Mouse (Mus musculus): ENCODE measurements at regions not wholly inside any gene's neighbourhood (a gene's known extent, or its start where the extent isn't known, plus 50 kb on each side); places are given as distances from the start of the nearest gene placed in this dataset.
A peak's percentile ranks its signal among the peaks of the same experiment; 100 is the strongest.

DNA sequence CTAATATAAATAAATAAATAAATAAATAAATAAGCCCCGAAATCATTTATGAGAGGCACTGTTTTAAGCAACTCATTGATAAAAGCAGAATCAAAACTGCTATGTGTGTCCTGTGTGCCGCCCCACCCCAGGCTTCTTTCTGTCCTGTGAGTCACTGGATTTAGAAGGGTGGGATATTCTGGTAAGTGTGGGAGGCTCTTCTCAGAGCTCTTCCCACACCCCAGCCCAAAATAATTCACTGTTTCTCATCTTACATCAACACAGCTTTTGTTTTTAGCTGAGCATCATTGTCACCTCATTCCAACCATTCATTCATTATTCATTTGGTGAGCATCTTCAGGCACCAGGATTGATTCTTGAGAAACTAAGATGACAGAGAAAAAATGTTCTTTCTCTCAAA lies 118.4 kb downstream of the Barx2 start:
- no peaks in the 10 kb centered on the region for H3K36me3 ChIP-seq
- no peak for ATAC-seq (ENCODE audit: low FRiP score)
- H3K9ac ChIP-seq (replicated peaks), result no peak overlapping the region
- WGBS, result 91% methylated on average over 2 of the region's 2 CpGs
- H3K9me3 ChIP-seq (replicated peaks), result no peaks in the 10 kb centered on the region
- no peaks in the 10 kb centered on the region for H3K27me3 ChIP-seq (replicated peaks)
- no peak overlapping the region for H3K27ac ChIP-seq (replicated peaks)
- no peak overlapping the region for H3K4me2 ChIP-seq
- no peaks in the 10 kb centered on the region for H3K4me1 ChIP-seq
- H3K4me3 ChIP-seq (replicated peaks), result no peak overlapping the region

DNA sequence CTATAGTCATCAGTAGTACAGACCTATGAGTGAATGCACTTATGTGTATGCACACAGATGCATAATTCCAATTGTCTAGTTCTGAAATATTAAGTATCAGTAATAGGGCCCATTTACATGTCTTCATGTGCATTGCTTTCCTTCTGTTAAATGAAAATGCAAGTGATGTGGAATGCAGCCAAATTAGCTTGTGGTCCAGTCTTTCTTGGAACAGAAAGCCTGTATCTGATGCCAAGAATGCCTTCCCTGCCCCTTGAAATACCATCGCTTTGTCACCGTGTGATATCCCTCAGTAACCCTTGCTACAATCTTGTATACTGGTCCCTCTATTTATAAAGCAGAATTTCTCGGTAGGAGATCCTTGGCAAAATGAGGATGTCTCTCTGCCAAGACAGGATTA lies 137.3 kb downstream of the Barx2 start:
- Histone ChIP-seq H3K27me3 (replicated peaks) (no peaks in the 10 kb centered on the region), H3K4me3 (replicated peaks) (no peak overlapping the region), H3K27ac (replicated peaks) (no peak overlapping the region), H3K9me3 (replicated peaks) (no peaks in the 10 kb centered on the region), H3K9ac (replicated peaks) (no peak overlapping the region), H3K4me1 (no peaks in the 10 kb centered on the region), H3K36me3 (no peaks in the 10 kb centered on the region), H3K4me2 (no peak overlapping the region)
- ATAC-seq (ENCODE audit: low FRiP score), result no peak
- WGBS, result 84% methylated on average over 3 of the region's 3 CpGs

DNA sequence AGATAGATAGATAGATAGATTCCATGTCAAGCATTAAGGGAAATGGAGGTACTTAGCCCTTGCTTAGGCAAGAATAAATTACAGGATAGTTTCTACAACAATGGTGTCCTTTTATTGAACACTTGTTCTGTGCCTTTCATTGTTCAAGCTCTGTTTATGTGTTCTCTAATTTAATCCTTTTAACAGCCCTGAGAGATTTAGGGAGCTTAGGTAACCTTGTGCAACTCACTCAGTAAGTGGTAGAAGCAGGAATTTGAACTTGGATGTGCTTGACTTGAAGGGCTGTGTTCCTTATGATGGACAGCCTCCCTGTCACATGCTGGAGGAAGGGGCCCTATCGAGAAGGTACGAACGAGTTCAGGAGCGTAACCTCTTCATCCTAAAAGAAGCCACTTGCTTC lies 147.9 kb downstream of the Barx2 start:
- no peak for ATAC-seq (ENCODE audit: low FRiP score)
- 88% methylated on average over 4 of the region's 4 CpGs for WGBS
- H3K9me3 ChIP-seq (replicated peaks), result no peaks in the 10 kb centered on the region
- no peak overlapping the region for H3K4me2 ChIP-seq
- no peak overlapping the region for H3K27ac ChIP-seq (replicated peaks)
- H3K36me3 ChIP-seq, result no peaks in the 10 kb centered on the region
- no peak overlapping the region for H3K9ac ChIP-seq (replicated peaks)
- H3K4me3 ChIP-seq (replicated peaks), result no peak overlapping the region
- no peaks in the 10 kb centered on the region for H3K27me3 ChIP-seq (replicated peaks)
- H3K4me1 ChIP-seq, result no peaks in the 10 kb centered on the region

DNA sequence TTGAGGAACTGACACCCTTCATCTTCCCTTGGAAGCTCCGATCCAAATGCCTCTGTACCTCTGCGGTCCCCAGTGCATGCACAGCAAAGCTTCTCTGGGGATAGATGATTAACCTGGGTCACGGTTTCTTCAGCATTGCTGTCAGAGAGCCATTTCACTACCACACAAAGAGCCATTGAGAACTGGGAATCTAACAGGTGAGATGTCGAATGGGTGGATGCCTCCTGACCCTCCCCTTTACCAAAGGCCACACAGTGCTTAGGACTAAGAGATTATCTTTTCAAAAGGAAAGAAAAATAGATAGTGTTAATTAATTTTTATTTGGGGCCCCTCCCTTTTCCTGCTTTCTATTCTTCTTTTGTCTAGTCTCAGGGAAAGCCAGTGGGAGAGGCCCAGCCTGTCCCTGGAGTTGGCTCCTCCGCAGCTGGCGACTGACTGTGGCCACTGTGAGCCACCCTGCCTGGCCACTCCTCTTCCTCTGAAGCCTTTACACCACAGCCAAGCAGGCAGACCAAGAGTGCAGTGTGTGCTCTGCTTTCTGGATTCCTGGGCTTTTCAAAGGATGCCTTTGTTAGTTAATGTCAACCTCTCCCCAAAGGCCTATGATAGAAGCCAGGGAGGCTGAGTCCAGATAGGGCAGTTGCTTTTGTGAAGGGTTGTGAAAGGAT lies 155.2 kb downstream of the Barx2 start:
- no peaks in the 10 kb centered on the region for H3K9me3 ChIP-seq (replicated peaks)
- H3K9ac ChIP-seq (replicated peaks), result no peak overlapping the region
- no peak for ATAC-seq (ENCODE audit: low FRiP score)
- no peaks in the 10 kb centered on the region for H3K4me1 ChIP-seq
- H3K4me3 ChIP-seq (replicated peaks), result no peak overlapping the region
- H3K27me3 ChIP-seq (replicated peaks), result no peaks in the 10 kb centered on the region
- 62% methylated on average over 6 of the region's 6 CpGs for WGBS
- H3K27ac ChIP-seq (replicated peaks), result no peak overlapping the region
- no peak overlapping the region for H3K4me2 ChIP-seq
- no peaks in the 10 kb centered on the region for H3K36me3 ChIP-seq

DNA sequence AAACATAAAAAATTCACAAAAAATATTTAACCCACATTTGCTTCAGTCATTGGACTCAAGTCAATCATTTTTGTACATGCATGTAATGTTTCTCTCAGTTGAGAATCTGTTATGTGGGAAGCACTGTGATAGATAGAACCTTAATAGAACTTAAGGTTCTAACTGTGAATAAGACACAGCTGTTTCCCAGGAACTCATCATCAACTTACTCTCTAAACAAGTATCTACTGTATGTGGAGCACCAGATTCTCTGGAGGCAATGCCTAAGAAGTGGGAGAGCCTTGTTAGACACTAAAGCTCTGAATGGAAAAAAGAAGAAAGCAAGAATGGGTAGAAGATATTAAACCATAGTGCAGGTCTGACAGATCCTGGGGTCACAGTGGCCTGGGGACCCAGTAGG lies 182.8 kb downstream of the Barx2 start:
- H3K9ac ChIP-seq (replicated peaks), result no peak overlapping the region
- H3K4me3 ChIP-seq (replicated peaks), result no peak overlapping the region
- H3K36me3 ChIP-seq, result no peaks in the 10 kb centered on the region
- H3K4me1 ChIP-seq, result no peaks in the 10 kb centered on the region
- ATAC-seq (ENCODE audit: low FRiP score), result no peak
- no peak overlapping the region for H3K27ac ChIP-seq (replicated peaks)
- H3K4me2 ChIP-seq, result no peak overlapping the region
- no peaks in the 10 kb centered on the region for H3K27me3 ChIP-seq (replicated peaks)
- no peaks in the 10 kb centered on the region for H3K9me3 ChIP-seq (replicated peaks)

DNA sequence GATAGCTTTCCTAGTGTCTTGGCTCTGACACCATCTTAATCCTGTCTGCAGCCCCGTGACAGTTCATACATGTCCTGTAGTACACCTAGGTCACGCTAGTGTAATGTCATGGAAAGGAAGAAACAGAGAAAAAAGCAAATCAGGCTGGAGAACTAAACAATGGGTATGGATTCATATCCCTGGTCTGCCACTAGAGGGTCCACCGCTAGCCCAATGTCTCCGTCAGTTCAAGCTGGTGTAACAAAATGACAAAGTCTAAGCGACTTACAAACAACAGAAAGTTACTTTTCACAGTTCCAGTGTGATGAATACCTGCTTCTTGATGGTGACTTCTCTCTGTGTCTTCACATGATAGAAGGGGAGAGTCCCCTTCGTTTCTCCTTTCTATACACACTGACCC lies 194.0 kb downstream of the Barx2 start:
- no peaks in the 10 kb centered on the region for H3K4me1 ChIP-seq
- no peak overlapping the region for H3K4me3 ChIP-seq (replicated peaks)
- H3K27me3 ChIP-seq (replicated peaks), result no peaks in the 10 kb centered on the region
- 71% methylated on average over 6 of the region's 6 CpGs for WGBS
- no peaks in the 10 kb centered on the region for H3K36me3 ChIP-seq
- no peaks in the 10 kb centered on the region for H3K9me3 ChIP-seq (replicated peaks)
- no peak overlapping the region for H3K27ac ChIP-seq (replicated peaks)
- H3K4me2 ChIP-seq, result no peak overlapping the region
- ATAC-seq (ENCODE audit: low FRiP score), result no peak
- no peak overlapping the region for H3K9ac ChIP-seq (replicated peaks)

DNA sequence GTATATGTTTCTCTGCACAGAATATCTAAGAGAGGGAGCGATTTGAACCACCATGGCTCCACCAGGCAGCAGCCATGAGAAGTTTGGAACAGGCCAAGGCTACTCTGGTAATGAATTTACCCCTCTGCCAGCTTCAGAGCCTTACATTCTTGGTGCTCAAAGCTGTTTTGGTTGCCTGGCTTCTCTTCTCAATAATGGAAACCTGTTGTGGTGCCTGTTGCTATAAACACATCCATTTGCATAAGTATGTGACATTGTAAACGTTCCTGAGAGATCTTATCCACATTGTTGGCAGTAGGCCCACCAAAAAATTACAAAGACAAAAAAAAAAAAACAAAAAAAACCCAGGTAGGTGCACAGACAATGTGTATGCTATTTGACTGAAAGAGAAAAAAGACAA lies 203.2 kb downstream of the Barx2 start:
- no peak overlapping the region for H3K4me2 ChIP-seq
- WGBS, result 57% methylated on average over 2 of the region's 2 CpGs
- no peak overlapping the region for H3K4me3 ChIP-seq (replicated peaks)
- H3K9ac ChIP-seq (replicated peaks), result no peak overlapping the region
- no peaks in the 10 kb centered on the region for H3K9me3 ChIP-seq (replicated peaks)
- no peak overlapping the region for H3K27ac ChIP-seq (replicated peaks)
- no peaks in the 10 kb centered on the region for H3K36me3 ChIP-seq
- H3K27me3 ChIP-seq (replicated peaks), result no peaks in the 10 kb centered on the region
- ATAC-seq (ENCODE audit: low FRiP score), result no peak
- H3K4me1 ChIP-seq, result no peaks in the 10 kb centered on the region

DNA sequence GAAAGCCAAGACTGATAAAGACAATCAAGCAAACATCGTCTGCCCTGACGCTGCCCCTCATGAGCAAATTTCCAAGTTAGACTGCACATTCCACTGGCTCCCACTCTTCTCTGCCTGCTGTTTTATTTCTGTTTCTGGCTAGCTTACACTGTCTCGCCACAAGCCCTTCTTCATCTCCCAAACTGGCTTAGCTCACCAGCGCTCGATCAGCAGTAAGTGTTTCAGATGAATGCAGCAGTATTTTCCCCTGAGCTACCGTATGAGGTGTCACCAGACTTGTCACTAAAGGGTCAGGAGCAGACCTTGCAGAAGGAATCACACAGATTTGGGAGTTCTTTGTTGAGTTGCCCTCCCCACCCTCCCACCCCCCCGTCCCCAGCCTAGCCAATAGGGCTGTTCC lies 206.6 kb downstream of the Barx2 start:
- Histone ChIP-seq H3K9me3 (replicated peaks) (no peaks in the 10 kb centered on the region), H3K4me2 (no peak overlapping the region), H3K27me3 (replicated peaks) (no peaks in the 10 kb centered on the region), H3K27ac (replicated peaks) (no peak overlapping the region), H3K4me1 (no peaks in the 10 kb centered on the region), H3K36me3 (no peaks in the 10 kb centered on the region), H3K9ac (replicated peaks) (no peak overlapping the region), H3K4me3 (replicated peaks) (no peak overlapping the region)
- WGBS, result 87% methylated on average over 7 of the region's 7 CpGs
- no peak for ATAC-seq (ENCODE audit: low FRiP score)

DNA sequence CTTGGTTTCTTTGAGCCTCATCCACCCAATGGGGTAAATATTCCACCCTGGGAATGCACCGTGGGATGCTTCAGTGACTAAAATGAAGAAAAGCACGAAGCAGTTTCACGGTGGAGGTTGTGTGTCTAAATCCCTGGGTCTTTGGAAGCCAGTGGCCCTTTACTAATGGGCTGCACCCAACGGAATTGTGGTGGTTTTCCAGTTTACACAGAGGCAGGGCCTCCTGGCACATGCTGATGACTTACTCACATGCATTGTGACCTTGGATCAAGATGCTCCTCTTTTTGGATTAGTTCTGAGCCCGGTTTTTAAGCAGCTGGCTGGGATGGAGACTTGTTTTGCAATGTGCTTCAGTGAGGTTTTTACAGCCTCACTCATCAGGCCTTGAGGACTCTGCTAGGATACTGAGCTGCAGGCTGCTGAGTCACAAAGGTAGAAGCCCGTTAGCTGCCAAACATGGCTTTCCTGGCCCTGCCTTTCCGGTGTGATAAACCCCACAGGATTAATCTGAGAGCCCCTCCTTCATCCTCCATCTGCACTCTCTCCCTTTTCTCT lies 222.3 kb downstream of the Barx2 start:
- Histone ChIP-seq H3K27me3 (replicated peaks) (no peaks in the 10 kb centered on the region), H3K27ac (replicated peaks) (no peak overlapping the region), H3K4me1 (peaks cover 13% of the 10 kb centered on the region), H3K9ac (replicated peaks) (no peak overlapping the region), H3K4me3 (replicated peaks) (no peak overlapping the region), H3K36me3 (no peaks in the 10 kb centered on the region), H3K4me2 (no peak overlapping the region), H3K9me3 (replicated peaks) (no peaks in the 10 kb centered on the region)
- 53% methylated on average over 7 of the region's 7 CpGs for WGBS
- no peak for ATAC-seq (ENCODE audit: low FRiP score)

DNA sequence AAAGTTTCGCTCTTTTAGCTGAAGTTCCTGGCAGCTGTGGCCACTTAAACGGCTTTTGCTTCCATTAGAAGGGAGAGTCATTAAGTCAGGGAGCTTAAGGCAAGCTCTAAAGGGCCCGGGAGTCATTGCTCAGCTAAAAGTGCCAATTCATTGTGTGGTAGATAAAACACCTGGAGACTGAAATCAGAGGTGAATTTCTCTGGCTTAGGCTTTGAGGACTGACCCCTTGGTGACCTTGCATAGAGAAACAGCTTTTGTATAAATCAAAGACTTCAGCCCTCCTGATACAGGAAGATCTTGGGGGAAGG lies 224.1 kb upstream of the Tmem45b start:
- H3K4me1 ChIP-seq, result peaks cover 26% of the 10 kb centered on the region
- no peaks in the 10 kb centered on the region for H3K9me3 ChIP-seq (replicated peaks)
- H3K27ac ChIP-seq (replicated peaks), result no peak overlapping the region
- no peak for ATAC-seq (ENCODE audit: low FRiP score)
- no peaks in the 10 kb centered on the region for H3K36me3 ChIP-seq
- 2% methylated on average over 3 of the region's 3 CpGs for WGBS
- no peak overlapping the region for H3K9ac ChIP-seq (replicated peaks)
- H3K4me2 ChIP-seq, result peak overlapping the region; percentile 51
- H3K4me3 ChIP-seq (replicated peaks), result 0 out of 2 replicates have a peak overlapping the region, but pooled peaks have one; percentile 15
- H3K27me3 ChIP-seq (replicated peaks), result no peaks in the 10 kb centered on the region

DNA sequence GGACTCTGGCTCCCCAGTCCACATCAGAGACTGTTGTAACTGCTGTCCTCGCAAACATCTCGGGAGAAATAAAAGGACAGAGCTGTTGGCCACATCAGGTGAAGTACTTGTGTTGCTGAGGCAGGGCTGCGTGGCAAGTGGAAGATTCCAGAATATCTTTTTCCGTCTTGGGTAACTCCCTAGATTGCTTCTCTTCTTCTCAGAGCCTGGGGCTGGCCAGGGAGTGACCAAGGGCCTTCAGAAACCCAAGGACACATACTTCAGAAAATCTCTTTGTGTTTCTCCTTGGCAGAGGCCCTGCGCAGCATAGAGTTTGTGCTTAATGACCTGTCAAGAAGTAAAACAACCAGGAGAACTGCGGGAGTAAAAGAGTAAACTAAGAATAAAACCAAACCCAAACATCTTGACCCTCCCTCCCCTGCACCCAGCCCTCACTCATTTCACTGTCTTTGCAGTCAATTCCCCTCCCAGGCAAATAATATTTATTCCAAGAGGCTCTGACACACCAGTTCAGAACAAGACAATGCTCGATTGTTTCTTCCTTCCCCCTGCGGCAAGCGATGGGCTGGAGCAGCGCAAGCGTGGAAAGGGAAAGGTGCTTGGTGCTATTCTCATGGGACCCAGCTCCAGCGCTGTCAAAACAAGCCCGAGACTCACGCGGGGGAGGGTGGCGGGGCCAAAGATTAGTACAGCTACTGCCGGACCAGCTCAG lies 223.6 kb upstream of the Tmem45b start:
- no peak overlapping the region for H3K27ac ChIP-seq (replicated peaks)
- H3K9ac ChIP-seq (replicated peaks), result no peak overlapping the region
- 0 out of 2 replicates have a peak overlapping the region, but pooled peaks have one; percentile 15 for H3K4me3 ChIP-seq (replicated peaks)
- no peak for ATAC-seq (ENCODE audit: low FRiP score)
- peaks cover 30% of the 10 kb centered on the region for H3K4me1 ChIP-seq
- H3K36me3 ChIP-seq, result no peaks in the 10 kb centered on the region
- H3K4me2 ChIP-seq, result peak overlapping the region; percentile 51
- H3K27me3 ChIP-seq (replicated peaks), result no peaks in the 10 kb centered on the region
- WGBS, result 19% methylated on average over 17 of the region's 17 CpGs
- no peaks in the 10 kb centered on the region for H3K9me3 ChIP-seq (replicated peaks)

DNA sequence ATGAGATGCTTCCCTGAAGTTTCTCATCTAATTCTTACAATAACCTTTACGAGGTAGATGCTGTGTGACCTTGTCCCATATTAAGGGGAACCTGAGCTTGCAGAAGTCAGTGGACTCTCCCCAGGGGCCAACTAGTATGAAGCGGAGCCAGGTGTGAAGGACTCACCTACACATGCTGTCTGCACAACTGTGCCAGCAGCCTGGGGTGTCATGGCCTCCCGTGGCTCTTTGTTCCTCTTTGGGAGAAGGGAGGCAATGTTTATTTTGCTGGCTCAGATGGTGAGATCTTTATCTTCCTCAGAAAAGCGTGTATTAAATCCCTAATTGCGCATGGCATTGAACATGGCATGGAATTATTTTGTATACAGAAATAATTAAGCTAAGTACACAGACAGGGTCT lies 222.2 kb upstream of the Tmem45b start:
- no peaks in the 10 kb centered on the region for H3K9me3 ChIP-seq (replicated peaks)
- no peak overlapping the region for H3K27ac ChIP-seq (replicated peaks)
- H3K36me3 ChIP-seq, result no peaks in the 10 kb centered on the region
- peaks cover 30% of the 10 kb centered on the region for H3K4me1 ChIP-seq
- no peak overlapping the region for H3K9ac ChIP-seq (replicated peaks)
- ATAC-seq (ENCODE audit: low FRiP score), result no peak
- no peaks in the 10 kb centered on the region for H3K27me3 ChIP-seq (replicated peaks)
- H3K4me3 ChIP-seq (replicated peaks), result no peak overlapping the region
- no peak overlapping the region for H3K4me2 ChIP-seq
- 86% methylated on average over 5 of the region's 5 CpGs for WGBS
